Mouse (Mus musculus) colon, adult 2 months (tissue): ENCODE measurements around the gene Epyc. TPM values are rescaled to one million over a fixed set of nuclear protein-coding genes. Genes with fewer than 3 reads are reported as not detected.

Experiments
- polyA plus RNA-seq: library from polyadenylated mRNA; depleted of rRNA; stranded (reverse); fragments of >200 nt; gene quantifications from 2 replicates; pipeline ENCODE4 v1.2.3, GENCODE M21; 2012; rRNA removed

Epyc gene
- polyA plus RNA-seq, result not detected in 2 replicates

DNA sequence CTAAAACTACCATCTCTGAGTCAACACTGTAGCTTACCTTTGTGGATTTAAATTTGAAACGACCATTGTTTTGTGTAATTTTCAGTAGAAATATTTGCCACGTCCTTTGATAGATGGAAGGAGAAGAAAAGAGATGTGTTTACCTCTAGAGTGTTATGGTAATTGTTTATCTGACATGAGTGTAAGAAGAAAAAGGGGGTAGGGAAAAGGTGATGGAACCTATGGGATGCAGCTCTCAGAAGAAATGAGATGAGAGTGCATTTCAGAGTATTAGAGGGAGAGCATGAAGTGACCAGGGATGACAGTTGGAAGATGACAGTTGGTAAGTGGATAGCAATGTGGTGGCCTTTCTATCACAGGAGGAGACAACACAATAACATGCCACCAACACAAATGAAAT is at the start of gene Epyc:
Gene Epyc (plus strand): TSS at position 301 of the 400 bp plus-strand sequence.

DNA sequence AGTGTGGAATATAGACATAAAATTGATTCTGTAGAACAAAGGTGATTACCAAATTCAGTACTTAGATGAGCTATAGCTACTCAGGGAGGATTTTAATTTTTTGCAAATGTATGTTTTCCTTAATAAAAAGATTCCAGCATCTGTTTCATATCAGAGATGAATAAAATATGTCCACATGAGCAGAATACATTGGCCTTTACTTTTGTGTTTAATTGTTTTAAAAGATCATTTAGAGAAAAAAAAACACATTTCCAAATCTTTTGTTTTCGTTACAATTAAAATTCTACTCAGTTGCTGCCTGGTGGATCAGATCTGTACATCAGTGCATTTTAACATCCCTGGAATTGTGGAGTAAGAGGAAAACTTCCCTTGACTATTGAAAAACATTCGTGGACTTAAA is 37.3 kb upstream of the Epyc start, which contains the start of gene Kera:
Gene Kera (plus strand): TSS at position 301 of the 400 bp plus-strand sequence.

DNA sequence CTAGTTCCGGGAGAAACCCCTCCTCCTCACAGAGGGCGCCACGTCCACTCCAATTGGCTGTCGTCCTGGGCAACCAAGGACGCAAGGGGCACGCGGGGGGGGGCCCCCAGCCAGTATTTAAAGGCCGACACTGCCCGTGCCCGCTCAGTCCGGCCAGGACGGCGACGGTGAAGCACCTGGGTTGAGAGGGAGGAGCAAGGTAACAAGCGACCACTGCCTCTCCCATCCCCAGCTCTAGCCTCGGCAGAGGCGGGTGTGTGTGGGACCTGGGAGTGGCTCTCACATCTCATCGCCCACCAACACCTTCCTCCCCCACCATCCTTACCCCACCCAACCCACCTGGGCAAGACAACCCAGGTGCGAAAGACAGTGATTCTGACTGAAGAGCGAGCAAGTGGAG is 49.0 kb downstream of the Epyc start, which contains the start of gene Ccer1:
Gene Ccer1 (plus strand): TSS at position 147 of the 400 bp plus-strand sequence.

DNA sequence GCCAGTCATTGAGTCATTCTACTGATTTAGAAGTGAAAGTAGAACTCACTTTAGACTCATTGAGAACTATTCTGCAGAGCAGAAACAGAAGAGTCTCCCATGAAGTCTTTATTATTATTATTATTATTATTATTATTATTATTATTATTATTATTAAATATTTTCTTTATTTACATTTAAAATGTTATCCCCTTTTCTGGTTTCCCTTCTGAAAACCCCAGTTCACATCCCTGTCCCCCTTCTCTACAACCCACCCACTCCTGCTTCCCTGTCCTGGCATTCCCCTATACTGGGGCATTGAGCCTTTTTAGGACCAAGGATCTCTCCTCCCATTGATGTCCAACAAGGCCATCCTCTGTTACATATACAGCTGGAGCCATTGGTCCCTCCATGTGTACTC is 82.8 kb downstream of the Epyc start, which contains the start of gene C030005K15Rik:
Gene C030005K15Rik (minus strand): TSS at position 101 of the 400 bp plus-strand sequence.

Other genes starting within 250 kb of the Epyc start
- gene Dcn, start 164.5 kb upstream of the Epyc start, polyA plus RNA-seq, result 104 and 118 TPM in 2 replicates
- 12.1 and 15.0 TPM in 2 replicates for gene Lum, start 78.9 kb upstream of the Epyc start, polyA plus RNA-seq
- gene Kera, start 37.2 kb upstream of the Epyc start, polyA plus RNA-seq, result not detected in 2 replicates
- gene Ccer1, start 49.0 kb downstream of the Epyc start, polyA plus RNA-seq, result not detected in 2 replicates
- not detected in 2 replicates for gene C030005K15Rik, start 82.7 kb downstream of the Epyc start, polyA plus RNA-seq